Mouse (Mus musculus) myocyte (in vitro differentiated cells): ENCODE data around the gene Pllp. TPM values are rescaled to one million over a fixed set of nuclear protein-coding genes. Genes with fewer than 3 reads are reported as not detected.

Source experiments
- H3K27me3 ChIP-seq: one replicate; pipeline ENCODE4 v1.6.1; 2011; ENCODE audit not compliant: control insufficient read depth, insufficient read depth, insufficient read length
- H3K36me3 ChIP-seq: one replicate; pipeline ENCODE4 v1.6.1; 2011; ENCODE audit not compliant: control insufficient read depth, insufficient read depth
- H3K4me2 ChIP-seq: one replicate; pipeline ENCODE4 v1.6.1; 2011; ENCODE audit warnings: low read depth, control low read depth
- H3K4me3 ChIP-seq: one replicate; pipeline ENCODE4 v1.5.1; 2011; ENCODE audit warnings: mild to moderate bottlenecking, control low read depth, moderate library complexity
- H3K79me2 ChIP-seq: one replicate; pipeline ENCODE4 v1.6.1; 2011; ENCODE audit not compliant: control insufficient read depth, insufficient read depth
- H3ac ChIP-seq: one replicate; pipeline ENCODE4 v1.6.1; 2011; ENCODE audit not compliant: control insufficient read depth, insufficient read length
- CEBPB ChIP-seq: IDR thresholded peaks from 2 replicates; pipeline ENCODE4 v1.6.1; 2011; ENCODE audit warnings: mild to moderate bottlenecking, moderate library complexity; ENCODE audit not compliant: poor library complexity, insufficient read depth, severe bottlenecking
- E2F4 ChIP-seq: IDR thresholded peaks from one replicate; pipeline ENCODE4 v1.6.1; 2011; ENCODE audit warnings: mild to moderate bottlenecking, control low read depth, moderate library complexity; ENCODE audit not compliant: insufficient read depth
- MAX ChIP-seq: IDR thresholded peaks from one replicate; pipeline ENCODE4 v1.6.1; 2011; ENCODE audit warnings: low read depth, mild to moderate bottlenecking, control low read depth
- MYOD1 ChIP-seq, 3 experiments: IDR thresholded peaks; one replicate each; pipeline ENCODE4 v1.6.1; 2011; ENCODE audit warnings: control low read depth in 2 of 3, low read depth in 2 of 3, mild to moderate bottlenecking in 2 of 3, moderate library complexity in 1 of 3; ENCODE audit not compliant: insufficient read length in 2 of 3, control insufficient read depth in 1 of 3
- MYOG ChIP-seq, 3 experiments: IDR thresholded peaks; one replicate each; pipeline ENCODE4 v1.6.1; 2011; ENCODE audit warnings: control low read depth in 2 of 3, low read depth in 2 of 3, mild to moderate bottlenecking in 2 of 3; ENCODE audit not compliant: insufficient read length in 2 of 3, control insufficient read depth in 1 of 3, insufficient read depth in 1 of 3
- POLR2A ChIP-seq: IDR thresholded peaks from one replicate; pipeline ENCODE4 v1.6.1; 2011; ENCODE audit warnings: low read depth, mild to moderate bottlenecking, control low read depth, moderate library complexity; ENCODE audit not compliant: insufficient read length
- POLR2AphosphoS2 ChIP-seq: IDR thresholded peaks from one replicate; pipeline ENCODE4 v1.6.1; 2011; ENCODE audit warnings: low read depth, control low read depth; ENCODE audit not compliant: insufficient read length
- REST ChIP-seq: IDR thresholded peaks from one replicate; pipeline ENCODE4 v1.6.1; 2011; ENCODE audit warnings: mild to moderate bottlenecking, control low read depth, moderate library complexity; ENCODE audit not compliant: insufficient read depth, insufficient read length
- SRF ChIP-seq: IDR thresholded peaks from one replicate; pipeline ENCODE4 v1.6.1; 2011; ENCODE audit warnings: low read depth; ENCODE audit not compliant: control insufficient read depth, insufficient read length
- TCF12 ChIP-seq: IDR thresholded peaks from one replicate; pipeline ENCODE4 v1.6.1; 2011; ENCODE audit warnings: mild to moderate bottlenecking, control low read depth; ENCODE audit not compliant: poor library complexity, insufficient read depth, severe bottlenecking
- TCF3 ChIP-seq: IDR thresholded peaks from one replicate; pipeline ENCODE4 v1.6.1; 2011; ENCODE audit warnings: low read depth, control low read depth; ENCODE audit not compliant: insufficient read length
- USF1 ChIP-seq: IDR thresholded peaks from one replicate; pipeline ENCODE4 v1.6.1; 2011; ENCODE audit warnings: low read depth, mild to moderate bottlenecking, control low read depth, moderate library complexity
- polyA plus RNA-seq: library from polyadenylated mRNA; unstranded; fragments of >200 nt; fragmentation: generic; extraction: Trizol; gene quantifications from one replicate; pipeline ENCODE4 v1.2.1, GENCODE M21; 2012; ENCODE audit warnings: missing spikeins

Pllp gene
- polyA plus RNA-seq, 1 experiment: 0.02 TPM

DNA sequence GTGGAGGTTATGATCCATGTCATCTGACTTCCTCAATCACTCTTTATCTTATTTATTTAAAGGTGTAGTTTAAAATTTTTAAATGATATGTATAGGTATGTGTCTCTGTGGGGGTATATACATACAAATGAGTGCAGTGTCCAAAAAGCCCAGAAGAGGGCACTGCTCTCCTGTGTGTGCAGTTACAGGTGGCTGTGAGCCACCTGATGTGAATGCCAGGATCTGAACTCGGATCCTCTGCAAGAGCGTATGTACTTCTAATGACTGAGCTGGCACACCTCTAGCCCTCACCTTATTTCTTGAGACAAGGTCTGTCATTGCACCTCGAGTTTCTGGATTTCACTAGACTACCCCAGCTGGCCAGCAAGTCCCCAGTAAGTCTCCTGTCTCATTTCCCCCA is 44.5 kb upstream of the Pllp start:
- no peak for TF ChIP-seq E2F4
- TF ChIP-seq TCF12: no peak
- TF ChIP-seq USF1: no peak
- no peak for TF ChIP-seq CEBPB
- TF ChIP-seq MYOG (IDR thresholded peaks at IDR 0.05; ENCODE audit: control insufficient read depth in 1 of 3, insufficient read depth in 1 of 3, insufficient read length in 2 of 3, low read depth in 2 of 3): no peak
- no peak for TF ChIP-seq SRF
- TF ChIP-seq MYOD1 (IDR thresholded peaks at IDR 0.05; ENCODE audit: control insufficient read depth in 1 of 3, insufficient read length in 2 of 3, low read depth in 2 of 3): no peak
- no peak for TF ChIP-seq POLR2A
- TF ChIP-seq TCF3: no peak
- Histone ChIP-seq H3K79me2 (no peaks in the 10 kb centered on the region), H3K27me3 (no peaks in the 10 kb centered on the region), H3ac (no peak overlapping the region), H3K36me3 (no peaks in the 10 kb centered on the region), H3K4me3 (no peak overlapping the region), H3K4me2 (no peak overlapping the region)

DNA sequence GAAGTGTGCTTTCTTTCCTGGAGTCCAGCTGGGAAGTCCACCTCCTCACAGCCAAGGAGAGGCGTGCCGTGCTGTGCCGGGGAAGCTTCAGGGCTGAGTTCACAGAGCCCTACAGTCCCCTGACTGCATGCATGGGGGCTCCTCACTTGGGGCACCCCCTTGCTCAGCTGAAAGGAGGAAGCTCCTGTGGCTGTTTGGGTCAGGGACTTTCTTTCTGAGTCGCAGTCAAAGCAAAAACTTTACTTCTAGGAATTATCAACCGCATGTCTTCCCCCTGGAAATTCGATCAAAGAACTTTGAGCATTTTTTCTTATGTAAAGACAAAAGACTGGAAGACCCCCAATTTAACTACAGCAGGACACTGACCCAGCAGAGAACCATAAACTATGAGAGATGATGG is 43.8 kb upstream of the Pllp start:
- H3K36me3 ChIP-seq: no peaks in the 10 kb centered on the region
- no peak overlapping the region for H3K4me3 ChIP-seq

DNA sequence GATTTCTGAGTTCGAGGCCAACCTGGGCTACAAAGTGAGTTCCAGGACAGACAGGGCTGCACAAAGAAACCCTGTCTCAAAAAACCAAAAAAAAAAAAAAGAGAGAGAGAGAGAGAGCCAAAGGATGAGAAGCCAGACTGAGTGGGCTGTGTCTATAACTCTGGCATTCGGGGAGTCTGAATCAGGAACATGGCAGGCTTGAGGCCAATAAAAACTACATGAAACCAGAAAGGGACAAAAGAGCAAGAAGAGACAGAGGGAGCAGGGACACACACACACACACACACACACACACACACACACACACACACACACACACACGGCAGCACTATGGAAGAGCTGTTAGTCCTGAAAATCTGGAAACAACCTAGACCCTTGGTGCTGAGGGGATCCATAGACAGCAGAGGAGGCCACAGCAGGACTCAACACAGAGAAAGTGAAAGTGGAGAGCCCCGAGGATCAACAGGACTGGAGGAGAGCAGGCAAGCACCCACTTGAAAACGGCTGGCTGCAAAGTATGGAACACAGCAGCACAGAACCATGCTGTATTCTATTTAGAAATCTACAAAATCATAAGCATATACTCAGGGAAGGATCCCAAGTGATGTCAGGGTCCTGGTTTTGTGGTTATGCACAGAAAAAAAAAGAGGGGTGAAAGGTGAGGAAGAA is 39.5 kb upstream of the Pllp start:
- H3K4me3 ChIP-seq: no peak overlapping the region

More for the DNA sequence above, 43.8 kb upstream of the Pllp start:
- Histone ChIP-seq H3K4me2 (no peak overlapping the region), H3K79me2 (no peaks in the 10 kb centered on the region), H3K27me3 (no peaks in the 10 kb centered on the region), H3ac (no peak overlapping the region)
- TF ChIP-seq USF1 (no peak), TCF12 (no peak), MAX (no peak), TCF3 (no peak), E2F4 (no peak), CEBPB (no peak), POLR2A (no peak), MYOD1 (IDR thresholded peaks at IDR 0.05; ENCODE audit: control insufficient read depth in 1 of 3, insufficient read length in 2 of 3, low read depth in 2 of 3) (no peak), MYOG (IDR thresholded peaks at IDR 0.05; ENCODE audit: control insufficient read depth in 1 of 3, insufficient read depth in 1 of 3, insufficient read length in 2 of 3, low read depth in 2 of 3) (no peak), REST (no peak), POLR2AphosphoS2 (no peak), SRF (no peak)

DNA sequence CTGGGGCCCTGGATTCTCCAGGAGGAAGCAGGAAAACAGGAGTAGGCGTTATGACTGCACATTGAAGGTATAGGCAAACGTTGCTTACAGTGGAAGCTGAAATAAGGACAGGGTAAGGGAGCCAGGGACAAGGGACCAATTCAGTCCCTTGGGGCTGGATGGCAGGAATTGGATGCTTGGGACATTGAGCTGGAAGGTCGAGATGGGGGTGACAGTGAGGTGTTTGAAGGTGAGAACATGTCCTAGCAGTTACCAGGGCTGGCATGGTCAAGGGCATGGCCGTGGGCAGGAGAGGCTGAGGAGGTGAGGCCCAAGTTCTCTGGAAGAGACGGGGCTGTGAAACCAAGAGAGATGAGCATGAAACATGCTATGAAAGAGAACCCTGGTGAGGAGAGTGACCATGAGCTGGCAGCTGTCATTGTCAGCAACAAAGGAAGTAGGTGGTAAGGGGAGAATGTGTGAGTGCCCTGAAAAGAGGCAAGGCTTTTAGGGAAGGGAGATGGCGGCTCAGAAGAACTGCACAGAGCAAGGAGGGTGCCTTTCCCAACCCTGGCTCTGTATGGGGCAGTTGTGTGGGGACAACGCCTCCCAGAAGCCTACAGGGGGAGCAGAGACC is 38.8 kb upstream of the Pllp start:
- H3K4me3 ChIP-seq: no peak overlapping the region
- no peak overlapping the region for H3ac ChIP-seq
- H3K4me2 ChIP-seq: no peak overlapping the region
- H3K36me3 ChIP-seq: no peaks in the 10 kb centered on the region
- peak in 2 of 3 experiments; percentile 45 to 54 for TF ChIP-seq MYOD1 (IDR thresholded peaks at IDR 0.05; ENCODE audit: control insufficient read depth in 1 of 3, insufficient read length in 2 of 3, low read depth in 2 of 3)
- TF ChIP-seq MAX: no peak
- no peaks in the 10 kb centered on the region for H3K27me3 ChIP-seq
- no peaks in the 10 kb centered on the region for H3K79me2 ChIP-seq

More for the DNA sequence above, 39.5 kb upstream of the Pllp start:
- H3ac ChIP-seq: no peak overlapping the region
- H3K36me3 ChIP-seq: no peaks in the 10 kb centered on the region
- no peaks in the 10 kb centered on the region for H3K27me3 ChIP-seq
- H3K4me2 ChIP-seq: peak overlapping the region; percentile 61
- H3K79me2 ChIP-seq: no peaks in the 10 kb centered on the region
- TF ChIP-seq POLR2A (no peak), CEBPB (no peak), TCF3 (no peak), TCF12 (no peak), POLR2AphosphoS2 (no peak), SRF (no peak), E2F4 (no peak), USF1 (no peak), MYOG (IDR thresholded peaks at IDR 0.05; ENCODE audit: control insufficient read depth in 1 of 3, insufficient read depth in 1 of 3, insufficient read length in 2 of 3, low read depth in 2 of 3) (no peak), MAX (no peak), REST (no peak), MYOD1 (IDR thresholded peaks at IDR 0.05; ENCODE audit: control insufficient read depth in 1 of 3, insufficient read length in 2 of 3, low read depth in 2 of 3) (no peak)

DNA sequence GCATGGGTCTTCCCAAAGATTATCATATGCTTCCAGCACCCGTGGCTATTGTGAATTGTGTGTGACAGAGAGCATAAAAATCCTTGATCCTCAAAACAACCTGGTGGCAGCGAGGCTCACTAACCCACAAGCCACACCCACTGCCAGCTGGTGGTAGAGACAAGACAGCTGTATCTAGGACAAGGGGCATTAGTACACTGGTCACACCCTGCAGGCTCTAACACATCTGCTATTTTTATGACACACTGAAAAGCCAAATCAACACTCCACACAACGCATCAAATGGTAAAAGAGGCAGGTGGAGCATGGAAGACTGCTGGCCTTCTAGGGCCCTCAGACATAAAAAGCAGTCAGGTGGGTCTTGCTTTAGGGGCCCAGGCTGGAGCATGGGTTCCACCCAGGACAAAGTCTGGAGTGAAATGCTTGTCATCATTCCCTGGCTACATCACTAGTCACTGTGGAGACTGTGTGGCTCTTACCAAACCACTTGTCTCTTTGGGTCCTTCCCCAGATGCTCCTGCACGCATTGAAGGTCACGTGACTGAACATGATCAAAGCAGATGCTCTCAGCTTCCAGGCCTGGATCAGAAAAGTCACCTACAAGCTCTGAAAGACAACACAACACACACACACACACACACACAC is 37.9 kb upstream of the Pllp start:
- Histone ChIP-seq H3K79me2 (no peaks in the 10 kb centered on the region), H3K36me3 (no peaks in the 10 kb centered on the region), H3K4me3 (no peak overlapping the region), H3K27me3 (no peaks in the 10 kb centered on the region), H3K4me2 (peak overlapping the region; percentile 41), H3ac (no peak overlapping the region)
- TF ChIP-seq TCF12 (peak; percentile 93), POLR2AphosphoS2 (no peak), MYOG (IDR thresholded peaks at IDR 0.05; ENCODE audit: control insufficient read depth in 1 of 3, insufficient read depth in 1 of 3, insufficient read length in 2 of 3, low read depth in 2 of 3) (peak; percentile 79 to 99 (median 95)), SRF (no peak), MAX (no peak), POLR2A (no peak), CEBPB (no peak), E2F4 (no peak), MYOD1 (IDR thresholded peaks at IDR 0.05; ENCODE audit: control insufficient read depth in 1 of 3, insufficient read length in 2 of 3, low read depth in 2 of 3) (peak; percentile 84 to 97 (median 87)), TCF3 (peak; percentile 83), REST (no peak), USF1 (peak; percentile 33)
